Mouse (Mus musculus): ENCODE data around the gene Enho. TPM values are rescaled to one million over a fixed set of nuclear protein-coding genes. Genes with fewer than 3 reads are reported as not detected.
A peak's percentile ranks its signal among the peaks of the same experiment; 100 is the strongest.

The Enho gene
- polyA plus RNA-seq, 1 experiment from 2014 or later: 15.4 TPM

GRCm38 (mm10) chr4:41606784-41607183 lies 33.3 kb downstream of the Enho start:
- ATAC-seq (ENCODE audit: insufficient read depth) (no peak), DNase-seq (peak; percentile 94)
- TF ChIP-seq CTCF (IDR thresholded peaks at IDR 0.05; ENCODE audit: low read depth): no peak
- Histone ChIP-seq H3K36me3 (ENCODE audit: insufficient read depth) (no peaks in the 10 kb centered on the region), H3K4me2 (no peak overlapping the region), H3K27me3 (ENCODE audit: insufficient read depth, low read length) (no peaks in the 10 kb centered on the region), H3K9ac (no peak overlapping the region), H3K4me3 (ENCODE audit: low read depth, low read length) (no peak overlapping the region), H3K9me3 (ENCODE audit: low read depth, low read length) (no peaks in the 10 kb centered on the region), H3K4me1 (ENCODE audit: insufficient read depth) (no peaks in the 10 kb centered on the region), H3K27ac (ENCODE audit: low read depth) (no peak overlapping the region)
- 27% methylated on average over 4 of the region's 4 CpGs for WGBS

DNA sequence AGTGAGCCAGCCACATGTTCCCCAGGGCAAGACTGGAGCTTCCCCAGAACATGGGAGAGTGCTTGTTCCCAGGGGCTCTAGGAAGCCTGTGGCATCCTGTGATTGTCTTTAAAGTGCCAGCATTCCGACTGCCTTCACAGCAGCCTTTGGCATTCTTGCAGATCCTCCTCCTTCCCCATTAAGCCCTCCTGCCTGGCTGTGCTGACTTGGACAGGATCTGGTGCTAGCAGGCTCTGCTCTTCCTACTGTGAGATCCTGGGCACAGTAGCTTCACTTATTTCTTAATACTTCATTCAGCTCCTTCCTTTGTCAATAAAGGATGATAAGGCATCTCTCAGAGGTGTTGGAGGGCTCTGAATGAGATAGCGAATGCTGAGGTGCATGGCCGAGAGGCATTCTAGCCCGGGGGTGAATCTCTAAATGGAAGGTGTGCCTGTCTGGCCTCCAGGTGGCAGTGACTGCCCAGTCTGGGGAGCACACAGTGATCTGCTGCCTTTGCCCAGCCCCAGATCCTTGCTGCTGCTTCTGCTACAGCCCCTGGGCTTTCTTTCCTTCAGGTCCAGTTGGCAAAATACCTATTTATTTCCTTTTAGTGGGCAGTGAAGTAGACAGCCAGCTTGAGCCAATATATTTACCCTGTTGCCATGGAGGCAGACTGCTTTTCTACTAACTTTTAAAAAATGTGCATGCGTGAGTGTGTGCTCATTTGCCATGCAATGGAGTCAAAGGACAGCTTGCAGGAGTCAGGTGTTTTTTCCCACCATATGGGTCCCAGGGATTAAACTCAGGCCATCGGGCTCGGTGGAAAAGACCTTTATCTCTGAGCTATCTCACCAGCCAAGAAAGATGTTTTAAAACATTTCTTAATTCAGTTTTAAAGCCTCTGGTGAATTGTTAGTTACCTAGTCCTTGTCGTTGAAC lies 35.4 kb downstream of the Enho start:
- DNase-seq: no peak
- H3K36me3 ChIP-seq (ENCODE audit: insufficient read depth): no peaks in the 10 kb centered on the region

DNA sequence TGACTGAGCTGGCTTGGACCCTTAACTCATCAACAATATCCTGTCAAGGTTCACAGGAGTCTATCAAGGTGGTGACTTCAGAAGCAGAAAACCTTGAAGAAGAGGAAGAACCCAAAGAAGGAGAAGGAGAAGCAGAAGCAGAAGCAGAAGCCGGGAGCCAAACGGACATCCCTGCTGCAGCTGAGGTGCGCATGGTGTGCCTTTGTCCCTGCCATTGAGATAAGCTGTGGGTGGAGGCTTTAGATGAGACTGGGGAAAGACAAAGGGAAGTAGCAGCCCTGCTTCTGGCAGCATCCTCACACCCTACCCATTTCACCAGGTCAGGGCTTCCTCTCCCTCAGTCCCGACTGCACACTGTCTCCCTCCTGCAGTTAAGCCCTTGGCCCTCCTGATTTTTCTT lies 37.3 kb downstream of the Enho start:
- WGBS: 55% methylated on average over 4 of the region's 4 CpGs

More for the DNA sequence above, 35.4 kb downstream of the Enho start:
- Histone ChIP-seq H3K4me1 (ENCODE audit: insufficient read depth) (no peaks in the 10 kb centered on the region), H3K4me2 (no peak overlapping the region), H3K27me3 (ENCODE audit: insufficient read depth, low read length) (no peaks in the 10 kb centered on the region), H3K4me3 (ENCODE audit: low read depth, low read length) (no peak overlapping the region), H3K27ac (ENCODE audit: low read depth) (no peak overlapping the region), H3K9me3 (ENCODE audit: low read depth, low read length) (no peaks in the 10 kb centered on the region), H3K9ac (no peak overlapping the region)
- 40% methylated on average over 8 of the region's 8 CpGs for WGBS
- peak; percentile 48 for TF ChIP-seq CTCF (IDR thresholded peaks at IDR 0.05; ENCODE audit: low read depth)
- ATAC-seq (ENCODE audit: insufficient read depth): no peak

More for the DNA sequence above, 37.3 kb downstream of the Enho start:
- no peak overlapping the region for H3K9ac ChIP-seq
- H3K36me3 ChIP-seq (ENCODE audit: insufficient read depth): no peaks in the 10 kb centered on the region
- DNase-seq (no peak), ATAC-seq (ENCODE audit: insufficient read depth) (no peak)
- H3K4me2 ChIP-seq: no peak overlapping the region
- H3K9me3 ChIP-seq (ENCODE audit: low read depth, low read length): no peaks in the 10 kb centered on the region
- H3K27me3 ChIP-seq (ENCODE audit: insufficient read depth, low read length): no peaks in the 10 kb centered on the region
- no peaks in the 10 kb centered on the region for H3K4me1 ChIP-seq (ENCODE audit: insufficient read depth)
- no peak overlapping the region for H3K4me3 ChIP-seq (ENCODE audit: low read depth, low read length)
- TF ChIP-seq CTCF (IDR thresholded peaks at IDR 0.05; ENCODE audit: low read depth): no peak
- no peak overlapping the region for H3K27ac ChIP-seq (ENCODE audit: low read depth)

Other genes with a start within 250 kb of the Enho start
- 8.1 and 8.6 TPM in 2 replicates for gene Kif24, start 175.4 kb downstream of the Enho start, polyA plus RNA-seq (2014; fragmentation: Nextera tagmentation; extraction: Ambion mirVana)
- 55.1 and 59.7 TPM in 2 replicates for gene Nudt2, start 175.2 kb downstream of the Enho start, polyA plus RNA-seq (2014; fragmentation: Nextera tagmentation; extraction: Ambion mirVana)
- gene AI464131, start 137.2 kb downstream of the Enho start, polyA plus RNA-seq (2014; fragmentation: Nextera tagmentation; extraction: Ambion mirVana): 3.3 and 3.6 TPM in 2 replicates
- gene 1110017D15Rik, start 123.0 kb downstream of the Enho start, polyA plus RNA-seq (2014; fragmentation: Nextera tagmentation; extraction: Ambion mirVana): 0.46 and 0.92 TPM in 2 replicates
- gene Fam219a, start 70.8 kb downstream of the Enho start, polyA plus RNA-seq (2014; fragmentation: Nextera tagmentation; extraction: Ambion mirVana): 2.0 and 3.3 TPM in 2 replicates
- gene Dnaic1, start 70.5 kb downstream of the Enho start, polyA plus RNA-seq (2014; fragmentation: Nextera tagmentation; extraction: Ambion mirVana): 2.7 and 3.1 TPM in 2 replicates
- gene Cntfr, start 56.8 kb upstream of the Enho start, polyA plus RNA-seq (2014; fragmentation: Nextera tagmentation; extraction: Ambion mirVana): 8.2 and 9.6 TPM in 2 replicates
- 111 and 129 TPM in 2 replicates for gene Il11ra1, start 59.7 kb upstream of the Enho start, polyA plus RNA-seq (2014; fragmentation: Nextera tagmentation; extraction: Ambion mirVana)
- 87.1 and 90.3 TPM in 2 replicates for gene Rpp25l, start 73.2 kb upstream of the Enho start, polyA plus RNA-seq (2014; fragmentation: Nextera tagmentation; extraction: Ambion mirVana)
- gene Dctn3, start 82.8 kb upstream of the Enho start, polyA plus RNA-seq (2014; fragmentation: Nextera tagmentation; extraction: Ambion mirVana): 103 and 106 TPM in 2 replicates
- not detected in 2 replicates for gene Arid3c, start 90.8 kb upstream of the Enho start, polyA plus RNA-seq (2014; fragmentation: Nextera tagmentation; extraction: Ambion mirVana)
- gene Galt, start 114.9 kb upstream of the Enho start, polyA plus RNA-seq (2014; fragmentation: Nextera tagmentation; extraction: Ambion mirVana): 25.6 and 26.9 TPM in 2 replicates
- 82.5 and 94.6 TPM in 2 replicates for gene Sigmar1, start 115.8 kb upstream of the Enho start, polyA plus RNA-seq (2014; fragmentation: Nextera tagmentation; extraction: Ambion mirVana)
- 28.2 and 30.0 TPM in 2 replicates for gene Ccl27a, start 133.9 kb upstream of the Enho start, polyA plus RNA-seq (2014; fragmentation: Nextera tagmentation; extraction: Ambion mirVana)

Data from lung, embryonic 14.5 days (tissue).